Mouse (Mus musculus) E14TG2a.4 (cell line): ENCODE measurements around the gene Urm1.
"Not testable (repeated sequence)": the region's sequence is repeated elsewhere in the genome, so short reads cannot be mapped to it uniquely, and the experiment has no call there.

ENCODE experiments used
- H3K27me3 ChIP-seq: 2 replicates; pipeline ENCODE4 v1.6.1; 2014; ENCODE audit warnings: low read length, control low read depth; ENCODE audit not compliant: insufficient read depth
- H3K36me3 ChIP-seq: 2 replicates; pipeline ENCODE4 v1.6.1; 2014; ENCODE audit warnings: low read length, control low read depth; ENCODE audit not compliant: insufficient read depth
- H3K4me1 ChIP-seq: replicated peaks from 2 replicates; pipeline ENCODE4 v1.6.1; 2014; ENCODE audit warnings: low read depth, low read length, control low read depth
- H3K4me3 ChIP-seq: replicated peaks from 2 replicates; pipeline ENCODE4 v1.5.1; 2014; ENCODE audit warnings: mild to moderate bottlenecking, low read length
- H3K9me3 ChIP-seq: 2 replicates; pipeline ENCODE4 v1.6.1; 2014; ENCODE audit warnings: low read length, control low read depth
- CTCF ChIP-seq: conservative IDR thresholded peaks from 2 replicates; pipeline ENCODE4 v1.5.1; 2014; ENCODE audit warnings: low read length
- NANOG ChIP-seq: IDR thresholded peaks from 2 replicates; pipeline ENCODE4 v1.6.1; 2014; ENCODE audit warnings: borderline replicate concordance, low read length, mixed read lengths
- POU5F1 ChIP-seq: IDR thresholded peaks from 2 replicates; pipeline ENCODE4 v1.6.1; 2014; ENCODE audit warnings: low read length, borderline replicate concordance

Urm1 gene

DNA sequence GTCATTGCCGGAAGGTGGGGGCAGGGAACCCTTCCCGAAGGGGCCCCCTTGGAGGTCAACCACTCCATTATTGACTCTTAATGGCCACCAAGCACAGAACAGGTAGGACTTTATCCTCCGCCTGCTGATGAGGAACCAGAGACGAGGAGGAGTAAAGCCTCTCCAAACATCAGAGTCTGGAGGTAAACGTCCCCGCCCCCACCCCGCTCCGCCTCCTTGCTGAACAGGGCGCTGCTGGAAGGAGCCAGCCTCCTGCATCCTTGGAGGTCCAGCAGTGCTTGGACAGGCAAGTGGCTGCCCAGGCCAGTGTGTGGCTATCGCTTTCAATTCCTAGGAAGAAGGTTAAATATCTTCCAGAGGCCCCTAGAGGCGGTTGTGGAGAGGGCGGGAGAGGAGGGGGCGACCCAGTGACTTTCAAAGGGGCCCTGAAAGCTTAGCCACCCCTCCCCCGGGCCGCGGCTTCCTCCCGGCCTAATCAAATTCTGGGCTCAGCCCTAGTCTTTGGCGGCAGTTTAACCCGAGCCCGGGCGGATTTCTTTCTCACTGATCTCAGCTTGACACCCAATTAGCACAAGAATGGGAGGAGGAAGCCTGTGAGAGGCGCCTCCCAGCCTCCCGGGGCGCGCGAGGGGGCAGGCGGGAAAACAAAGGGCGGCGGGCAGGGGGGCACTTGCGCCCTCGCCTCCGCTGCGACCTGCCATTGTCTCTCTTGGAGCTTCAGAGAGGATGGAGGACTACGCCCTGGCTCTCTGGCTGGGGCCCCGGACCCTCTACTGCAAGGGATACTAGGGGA is at the start of gene Urm1:
Urm1 (plus strand) TSS at position 51 of the 793 bp plus-strand sequence.
- peaks cover 21% of the 10 kb centered on the region for H3K36me3 ChIP-seq
- H3K4me1 ChIP-seq, result peaks cover 83% of the 10 kb centered on the region
- TF ChIP-seq CTCF (no peak), POU5F1 (peak; percentile 64), NANOG (peak; percentile 55; the same call in 1 of the 2 replicates)
- H3K27me3 ChIP-seq, result no peaks in the 10 kb centered on the region
- H3K9me3 ChIP-seq, result no peaks in the 10 kb centered on the region
- H3K4me3 ChIP-seq, result peak within 1 kb of the TSS; percentile 72

DNA sequence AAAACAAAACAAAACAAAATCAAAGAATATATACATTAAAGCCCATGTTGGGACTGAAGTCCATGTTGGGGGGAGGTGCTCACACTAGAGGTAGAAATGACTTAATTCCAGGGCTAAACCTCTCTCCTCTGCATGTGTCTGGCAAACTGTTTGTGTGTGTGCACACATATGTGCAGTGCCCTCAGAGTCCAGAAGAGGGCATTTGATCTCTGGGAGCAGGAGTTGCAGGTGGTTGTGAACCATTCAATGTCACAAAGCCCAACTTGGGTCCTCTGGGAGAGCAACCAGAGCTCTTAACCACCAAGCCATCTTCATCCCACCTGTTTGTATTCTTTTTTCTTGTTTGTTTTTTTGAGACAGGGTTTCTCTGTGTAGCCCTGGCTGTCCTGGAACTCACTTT is 49.7 kb upstream of the Urm1 start:
- H3K4me1 ChIP-seq, result peaks cover 29% of the 10 kb centered on the region
- no peak overlapping the region for H3K4me3 ChIP-seq
- TF ChIP-seq NANOG (no peak), POU5F1 (no peak), CTCF (peak; percentile 59)
- H3K9me3 ChIP-seq, result no peaks in the 10 kb centered on the region
- H3K27me3 ChIP-seq, result no peaks in the 10 kb centered on the region
- H3K36me3 ChIP-seq, result peaks cover 40% of the 10 kb centered on the region

DNA sequence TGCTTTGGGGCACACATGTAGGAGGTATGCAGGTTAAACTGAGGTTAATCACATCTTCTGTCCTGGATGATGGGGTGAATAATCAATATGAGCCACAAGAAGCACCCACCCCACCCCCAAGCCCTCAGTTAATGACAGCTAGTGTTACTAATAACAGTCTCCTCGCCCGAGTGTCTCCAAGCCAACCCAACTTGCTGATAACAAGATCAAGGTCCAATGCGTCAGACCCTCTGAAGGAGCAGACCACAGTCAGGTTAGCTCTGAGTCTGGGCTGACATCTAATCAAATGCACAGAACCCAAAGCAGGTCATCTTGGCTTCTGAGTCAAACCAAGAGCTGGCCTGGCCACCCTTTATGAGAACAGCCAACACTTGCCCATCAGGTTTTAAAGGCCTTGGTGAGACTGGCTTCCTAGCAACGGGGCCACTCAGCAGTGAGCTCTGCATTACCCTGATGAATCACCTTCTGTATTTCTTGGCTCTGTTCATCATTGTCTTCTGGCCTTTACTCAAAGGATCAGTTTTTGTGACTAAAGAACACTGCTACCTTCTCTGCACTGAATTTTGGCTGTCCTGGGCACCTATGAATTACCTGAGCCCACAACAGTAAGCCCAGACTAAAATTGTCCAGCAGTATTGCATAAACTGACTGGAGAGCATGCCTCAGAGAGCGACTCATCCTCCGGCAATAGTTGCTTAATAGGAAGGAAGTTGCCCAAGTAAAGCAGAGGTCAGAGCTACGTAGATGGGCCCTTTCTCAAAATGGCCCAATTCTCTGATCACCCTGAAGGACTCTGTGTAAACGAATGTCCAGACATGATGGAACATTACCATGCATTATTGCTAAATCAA is 48.0 kb upstream of the Urm1 start:
- Histone ChIP-seq H3K4me3 (no peak overlapping the region), H3K4me1 (peaks cover 29% of the 10 kb centered on the region), H3K36me3 (peaks cover 56% of the 10 kb centered on the region), H3K9me3 (no peaks in the 10 kb centered on the region), H3K27me3 (no peaks in the 10 kb centered on the region)
- TF ChIP-seq NANOG (no peak), POU5F1 (no peak), CTCF (no peak)

DNA sequence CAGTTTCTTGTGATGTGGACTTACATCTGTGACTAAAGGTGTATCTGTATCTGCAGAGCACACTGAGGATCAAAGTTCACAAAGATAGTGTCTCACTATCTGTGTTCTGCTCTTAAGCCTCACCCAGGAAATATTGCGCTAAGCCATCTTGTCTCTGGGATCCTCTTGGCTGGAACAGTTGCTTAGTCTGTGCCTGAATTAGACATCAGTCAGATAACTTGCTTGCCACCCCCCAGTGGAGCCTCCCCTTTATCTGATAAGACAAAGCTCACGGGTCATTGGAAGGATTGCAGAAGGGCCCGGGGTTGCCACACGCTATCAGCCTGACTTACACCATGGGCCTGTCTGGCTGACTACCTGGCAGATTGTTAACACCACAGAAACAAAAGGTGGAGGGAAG is 46.6 kb upstream of the Urm1 start:
- Histone ChIP-seq H3K4me1 (peaks cover 36% of the 10 kb centered on the region), H3K9me3 (no peaks in the 10 kb centered on the region), H3K4me3 (no peak overlapping the region), H3K36me3 (peaks cover 70% of the 10 kb centered on the region), H3K27me3 (no peaks in the 10 kb centered on the region)
- no peak for TF ChIP-seq NANOG
- no peak for TF ChIP-seq CTCF
- TF ChIP-seq POU5F1, result no peak

DNA sequence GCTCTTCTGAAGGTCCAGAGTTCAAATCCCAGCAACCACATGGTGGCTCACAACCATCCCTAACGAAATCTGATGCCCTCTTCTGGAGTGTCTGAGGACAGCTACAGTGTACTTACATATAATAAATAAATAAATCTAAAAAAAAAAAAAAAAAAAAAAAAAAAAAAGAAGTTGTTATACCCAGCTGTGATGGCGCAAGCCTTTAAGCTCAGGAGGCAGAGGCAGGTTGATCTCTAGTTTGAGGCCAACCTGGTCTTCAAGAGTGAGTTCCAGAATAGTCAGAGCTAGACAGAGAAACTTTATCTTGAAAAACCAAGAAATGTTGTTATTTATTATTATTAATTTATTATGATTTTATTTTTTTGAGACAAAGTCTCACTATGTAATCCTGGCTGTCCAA is 38.6 kb upstream of the Urm1 start:
- not testable (repeated sequence) for H3K4me3 ChIP-seq, H3K27me3 ChIP-seq, H3K9me3 ChIP-seq
- Histone ChIP-seq H3K36me3 (peaks cover 99% of the 10 kb centered on the region), H3K4me1 (peaks cover 82% of the 10 kb centered on the region)

DNA sequence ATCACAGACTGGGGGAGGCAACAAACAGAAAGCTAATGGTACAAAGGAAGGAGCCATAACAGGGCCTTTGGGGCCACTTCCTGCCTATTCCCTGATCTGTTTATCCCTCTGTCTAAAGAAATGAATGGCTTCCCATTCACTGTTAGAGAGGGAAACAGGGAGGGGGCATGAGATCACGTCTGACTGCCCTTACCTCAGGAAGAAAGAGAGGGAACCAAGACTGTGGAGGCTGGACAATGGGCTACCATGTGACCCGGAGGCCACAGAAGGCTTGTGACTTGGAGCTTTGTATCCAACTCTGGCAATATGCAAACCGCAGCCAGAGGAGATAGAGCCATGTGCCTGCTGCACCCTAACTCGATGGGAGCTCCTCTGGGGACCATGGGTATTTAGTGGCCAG is 35.6 kb upstream of the Urm1 start:
- Histone ChIP-seq H3K36me3 (peaks cover 73% of the 10 kb centered on the region), H3K9me3 (no peaks in the 10 kb centered on the region), H3K27me3 (no peaks in the 10 kb centered on the region), H3K4me3 (no peak overlapping the region), H3K4me1 (peaks cover 76% of the 10 kb centered on the region)
- no peak for TF ChIP-seq CTCF
- TF ChIP-seq NANOG, result no peak
- TF ChIP-seq POU5F1, result no peak

DNA sequence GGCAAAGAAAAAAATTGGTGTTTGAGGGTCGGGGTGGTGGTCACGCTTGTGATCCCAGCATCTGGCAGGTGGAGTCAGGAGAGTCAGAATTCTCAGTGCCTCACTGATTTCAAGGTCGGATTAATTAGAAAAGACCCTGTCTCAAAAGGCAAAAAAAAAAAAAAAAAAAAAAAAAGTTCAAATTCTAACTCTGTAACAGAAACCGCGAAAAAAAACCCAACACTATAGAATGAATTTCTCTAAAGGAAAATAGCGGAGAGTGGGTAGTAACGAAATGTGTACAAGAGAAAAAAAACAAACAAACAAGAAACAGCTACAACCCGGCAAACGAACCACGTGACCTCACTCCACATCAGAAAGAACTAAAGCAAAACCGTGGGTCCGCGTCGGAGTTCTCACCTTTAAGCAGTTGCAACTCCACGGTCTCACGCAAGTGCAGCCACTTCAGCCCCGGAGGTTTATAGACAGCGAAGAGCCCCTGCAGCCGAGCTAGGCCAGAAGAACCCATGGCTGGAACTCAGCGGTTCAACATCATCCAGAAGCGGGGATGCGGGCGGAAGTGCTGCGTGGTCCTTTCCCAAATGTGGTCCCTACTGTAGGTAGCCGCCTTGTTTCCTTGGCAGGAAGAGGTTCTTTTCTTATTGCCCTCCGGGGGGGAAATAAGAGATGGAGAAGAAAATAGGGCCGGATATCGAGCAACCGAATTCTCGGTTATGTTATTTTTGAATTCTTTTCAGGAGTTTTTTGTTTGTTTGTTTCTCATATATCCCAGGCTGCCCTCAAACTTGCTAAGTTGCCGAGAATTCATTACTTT is 32.6 kb upstream of the Urm1 start, which contains the start of gene Coq4:
Coq4 (plus strand) TSS at position 390 of the 814 bp plus-strand sequence.
- peak within 1 kb of the TSS; percentile 93 for H3K4me3 ChIP-seq
- H3K9me3 ChIP-seq, result no peaks in the 10 kb centered on the region
- H3K27me3 ChIP-seq, result no peaks in the 10 kb centered on the region
- H3K36me3 ChIP-seq, result peaks cover 70% of the 10 kb centered on the region
- peaks cover 53% of the 10 kb centered on the region for H3K4me1 ChIP-seq
- TF ChIP-seq POU5F1 (no peak), CTCF (no peak), NANOG (no peak)

DNA sequence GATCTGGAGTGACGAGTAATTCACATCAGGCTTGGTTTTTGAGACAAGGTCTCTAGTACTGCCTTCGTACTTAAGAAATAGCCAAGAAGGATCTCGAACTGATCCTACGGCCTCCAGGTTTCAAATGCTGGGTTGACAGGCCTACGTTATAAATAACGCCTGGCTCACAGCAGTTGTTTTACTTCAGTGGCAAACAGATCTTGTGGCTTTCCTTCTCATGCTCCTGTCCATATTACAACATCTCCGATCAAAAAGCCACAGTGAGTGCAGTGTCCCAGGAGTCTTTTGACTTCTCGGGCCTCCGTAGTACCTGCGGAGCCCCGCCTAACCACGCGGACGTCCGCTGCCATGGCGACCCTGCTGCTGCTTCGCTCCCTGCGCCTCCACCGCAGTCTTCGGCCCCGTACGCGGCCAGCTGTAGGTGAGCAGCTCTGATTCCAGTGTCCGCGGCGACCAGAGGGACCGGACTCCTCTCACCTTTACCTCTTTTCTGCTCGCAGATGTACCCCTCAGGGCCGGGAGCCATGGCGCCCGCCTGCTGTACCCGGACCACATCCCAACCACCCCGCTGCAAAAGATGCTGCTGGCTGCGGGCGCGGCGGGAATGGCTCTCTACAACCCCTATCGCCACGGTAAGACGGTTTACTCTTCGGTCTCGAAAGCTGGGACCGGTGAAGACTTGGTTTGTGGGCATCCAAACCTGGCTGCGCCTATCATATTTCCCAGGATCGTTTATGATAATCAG is 31.8 kb upstream of the Urm1 start, which contains the start of gene Trub2:
Trub2 (minus strand) TSS at position 566 of the 745 bp plus-strand sequence.
- no peak for TF ChIP-seq POU5F1
- no peak for TF ChIP-seq CTCF
- no peak for TF ChIP-seq NANOG
- Histone ChIP-seq H3K27me3 (no peaks in the 10 kb centered on the region), H3K9me3 (no peaks in the 10 kb centered on the region)

More for the DNA sequence above, 31.8 kb upstream of the Urm1 start, which contains the start of gene Trub2:
- Histone ChIP-seq H3K4me1 (peaks cover 45% of the 10 kb centered on the region), H3K4me3 (peak within 1 kb of the TSS; percentile 93), H3K36me3 (peaks cover 70% of the 10 kb centered on the region)
